Mouse (Mus musculus) embryonic stem cell, embryonic (primary cell): ENCODE results near the gene Lrrc3b.

Experiments used
- CTCF ChIA-PET, 4 experiments: fragments of 300-600 bp in 2 of 4; fragments of 350-600 bp in 2 of 4; sonication (Branson Sonifier 250); formaldehyde crosslinking; loops; one replicate each; lab custom pipeline; 2022; ENCODE audit warnings: inconsistent platforms in 2 of 4; lab: Charles Lee
- POLR2A ChIA-PET, 4 experiments: fragments of 300-600 bp in 2 of 4; fragments of 350-600 bp in 2 of 4; sonication (Branson Sonifier 250); formaldehyde crosslinking; loops; one replicate each; lab custom pipeline; 2022; ENCODE audit warnings: antibody characterized with exemption in 4 of 4, inconsistent platforms in 1 of 4; lab: Charles Lee

Gene Lrrc3b

DNA sequence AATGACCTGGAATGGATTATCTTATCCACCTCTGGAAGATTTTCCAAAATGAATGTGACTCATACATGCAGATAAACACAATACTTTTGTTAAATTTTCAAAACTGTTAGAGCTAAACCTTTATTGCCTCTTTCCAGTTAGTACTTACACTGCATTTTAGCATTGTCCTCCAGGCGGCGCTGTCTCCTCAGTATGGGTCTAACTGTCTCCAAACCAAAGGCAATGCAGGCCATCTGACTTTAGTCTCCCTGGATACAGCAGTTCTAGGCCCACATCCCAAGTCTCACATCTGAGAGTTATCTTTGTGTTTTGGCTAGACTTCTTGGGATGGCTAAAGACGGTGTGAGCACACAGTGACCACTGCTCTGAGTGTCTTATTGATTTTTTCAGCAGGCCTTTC, 83.3 kb downstream of the Lrrc3b start:
- ChIA-PET CTCF (interaction anchor here (0.6 to 1.6 kb wide), 5 partner anchors 8 to 525 kb away, joined by 3 read pairs; no protein-coding TSS in a partner anchor), POLR2A (no interaction called here)

DNA sequence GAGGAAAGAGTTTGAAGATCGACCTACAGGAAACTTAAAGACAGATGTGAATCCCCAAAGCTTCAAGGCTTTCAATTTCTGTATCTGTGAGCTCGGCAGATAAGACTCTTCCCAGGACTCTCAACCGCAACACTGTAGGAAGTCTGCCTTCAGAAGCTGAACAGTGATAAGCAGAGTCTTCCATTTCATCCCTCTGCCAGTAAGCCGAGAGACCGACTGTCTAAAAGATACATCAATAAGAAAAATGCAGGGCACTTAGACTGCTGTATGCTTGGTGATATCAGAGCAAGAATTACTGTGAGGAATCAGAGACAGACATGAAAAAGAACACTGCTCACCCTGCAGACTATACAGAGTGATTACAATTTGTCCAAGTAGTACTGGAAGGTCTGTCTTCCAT, 84.5 kb downstream of the Lrrc3b start:
- POLR2A ChIA-PET, result no interaction called here

DNA sequence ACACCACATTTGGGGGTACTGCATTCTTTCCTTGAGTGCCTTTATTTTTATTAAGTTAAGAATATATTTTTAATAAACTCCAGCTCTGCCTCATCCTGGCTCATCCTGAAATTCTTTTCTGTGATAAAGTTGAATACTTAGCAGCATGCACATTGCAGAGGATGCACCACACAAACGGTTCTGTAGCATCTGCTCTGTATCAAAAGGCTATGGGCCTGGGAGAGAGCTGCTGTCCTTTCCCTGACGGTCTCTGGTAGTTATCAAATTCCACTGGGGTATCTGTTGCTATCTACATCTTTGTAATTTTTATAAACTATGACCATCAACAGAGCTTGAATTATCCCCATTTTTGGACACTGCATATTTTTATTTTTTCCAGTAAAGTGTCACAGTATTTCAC, 105.7 kb downstream of the Lrrc3b start:
- CTCF ChIA-PET, result no interaction called here
- POLR2A ChIA-PET, result interaction anchor here in 1 of 4 experiments (0.5 kb wide), 1 partner anchor 106 kb away, joined by 3 read pairs; the partner anchor contains the start of gene Lrrc3b

More for the DNA sequence above, 84.5 kb downstream of the Lrrc3b start:
- CTCF ChIA-PET, result no interaction called here

DNA sequence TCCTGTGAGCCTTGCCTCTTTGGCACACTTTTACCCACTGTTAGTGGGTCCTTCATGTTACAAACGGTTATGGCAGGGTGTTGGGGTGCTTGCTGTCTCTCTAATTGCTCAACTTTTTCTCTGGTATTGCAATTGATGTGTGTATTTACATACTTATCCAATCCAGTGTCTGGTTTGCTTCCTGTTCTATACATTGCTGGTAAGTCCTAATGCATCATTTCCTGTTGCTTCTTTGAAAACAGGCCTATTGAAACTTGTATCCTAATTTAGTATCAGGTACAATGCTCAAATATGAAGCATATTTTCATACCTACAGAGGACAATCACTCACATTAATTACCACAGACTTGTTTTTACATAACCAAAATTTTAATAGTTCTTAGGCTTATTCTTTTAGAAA, 107.4 kb downstream of the Lrrc3b start:
- CTCF ChIA-PET, result interaction anchor here in 1 of 4 experiments (0.6 kb wide), 2 partner anchors 309 to 1028 kb away, joined by 3 to 4 read pairs; no protein-coding TSS in a partner anchor
- POLR2A ChIA-PET, result no interaction called here

GRCm38 (mm10) chr14:15330155-15330554, 108.6 kb downstream of the Lrrc3b start:
- POLR2A ChIA-PET, result no interaction called here
- CTCF ChIA-PET, result no interaction called here

GRCm38 (mm10) chr14:15325872-15326271, 112.9 kb downstream of the Lrrc3b start:
- POLR2A ChIA-PET, result interaction anchor here in 1 of 4 experiments (0.8 kb wide), 1 partner anchor 51 kb away, joined by 3 read pairs; no protein-coding TSS in a partner anchor
- CTCF ChIA-PET, result no interaction called here

GRCm38 (mm10) chr14:15322441-15323123, 116.2 kb downstream of the Lrrc3b start:
- ChIA-PET POLR2A (interaction anchor here in 1 of 4 experiments (1.1 kb wide), 1 partner anchor 105 kb away, joined by 3 read pairs; no protein-coding TSS in a partner anchor), CTCF (interaction anchor here in 2 of 4 experiments (0.6 to 0.8 kb wide), 2 partner anchors 8 to 1214 kb away, joined by 3 to 11 read pairs; no protein-coding TSS in a partner anchor)

DNA sequence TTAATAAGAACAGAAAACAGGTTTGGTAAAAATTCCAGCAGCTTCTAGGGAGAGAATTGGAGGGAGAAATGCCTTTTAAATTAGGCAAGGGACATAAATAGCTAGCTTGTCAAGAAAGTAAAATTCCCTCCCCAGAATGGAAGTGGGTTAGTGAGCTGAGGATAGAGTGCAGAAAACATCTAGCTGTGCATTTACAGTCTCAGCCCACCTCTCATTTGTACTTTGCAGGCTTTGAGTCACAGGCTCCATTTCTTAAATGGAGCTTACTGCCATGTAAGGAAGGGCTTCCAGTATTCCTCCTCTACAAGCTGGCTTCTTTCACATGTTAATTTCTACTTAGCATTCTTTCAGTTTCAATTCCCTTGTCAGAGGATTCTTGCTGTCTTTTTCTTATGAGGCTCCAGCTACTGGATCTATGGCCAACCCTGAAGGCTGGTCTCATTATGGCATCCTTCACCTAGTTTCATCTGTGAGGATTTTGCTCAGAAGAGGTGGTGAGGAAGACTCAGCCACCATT, 119.3 kb downstream of the Lrrc3b start:
- POLR2A ChIA-PET, result no interaction called here
- CTCF ChIA-PET, result interaction anchor here in 1 of 4 experiments (0.7 kb wide), 1 partner anchor 54 kb away, joined by 5 read pairs; no protein-coding TSS in a partner anchor

GRCm38 (mm10) chr14:15308576-15308975, 130.2 kb downstream of the Lrrc3b start:
- ChIA-PET CTCF (no interaction called here), POLR2A (no interaction called here)
